Comparison of ENCODE assay signal across 29 mouse cellular contexts in the genomic region with DNA sequence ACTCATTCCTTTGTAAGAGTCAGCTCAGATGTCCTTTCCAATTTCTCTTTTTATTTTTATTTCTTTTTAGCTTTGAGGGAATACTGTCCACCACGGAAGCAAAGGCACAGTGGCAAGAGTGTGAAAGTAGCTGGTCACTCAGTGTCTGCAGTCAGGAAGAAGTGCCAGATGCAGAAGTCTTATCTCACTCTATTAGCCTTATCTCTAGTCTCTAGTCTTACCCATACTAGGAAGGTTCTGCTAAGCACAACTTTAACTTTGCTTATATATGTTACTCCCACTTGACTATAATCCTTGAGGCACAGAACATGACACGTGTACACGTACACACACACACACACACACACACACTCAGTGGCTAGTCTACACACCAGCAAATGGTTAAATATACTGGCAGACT. TPM values are rescaled to one million over a fixed set of nuclear protein-coding genes. Genes with fewer than 3 reads are reported as not detected.
DNase-seq lines count a peak whose midpoint lies in the region; ATAC-seq and TF ChIP-seq lines count a peak whose summit lies in the region.
"Had no signal": no experiment of that assay in that cellular context is flagged by ENCODE, and none has a peak within 500 bp of the region (broad histone marks: within the 10 kb centered on the region; RNA-seq: fewer than 3 reads in every experiment).

No protein-coding gene starts in this region.

- intact Hi-C loops in heart, postnatal 10 days (cut with DNase I): no loop called here

- no peak overlapping the region for H3K4me3 ChIP-seq in heart, postnatal 0 days (ENCODE audit: low read depth, low read length)
- H3K4me3 ChIP-seq in MEL (ENCODE audit: control insufficient read depth in 1 of 2, insufficient read depth in 1 of 2, low read depth in 2 of 2, low read length in 2 of 2): no peak overlapping the region
- no peak overlapping the region for H3K4me3 ChIP-seq in liver, embryonic 12.5 days
- H3K4me3 ChIP-seq in macrophage (ENCODE audit: inconsistent target): no peak overlapping the region
- no peak overlapping the region for H3K4me3 ChIP-seq in hindbrain, postnatal 0 days (ENCODE audit: low read length)
- H3K4me3 ChIP-seq: forebrain, embryonic 15.5 days; kidney, embryonic 15.5 days; limb, embryonic 13.5 days; midbrain, embryonic 12.5 days had no signal

- no peak for TF ChIP-seq RAD21 in MEL (IDR thresholded peaks at IDR 0.05; ENCODE audit: low read depth, low read length)

- peaks cover 15% of the 10 kb centered on the region for H3K36me3 ChIP-seq in heart, postnatal 0 days (replicated peaks; ENCODE audit: control insufficient read depth, insufficient read depth, low read length)
- H3K36me3 ChIP-seq in MEL (ENCODE audit: control insufficient read depth in 1 of 2, insufficient read depth in 2 of 2, low read length in 2 of 2) (peaks cover 7 to 44% of the 10 kb centered on the region in 2 experiments), macrophage (ENCODE audit: inconsistent target) (peaks cover 13% of the 10 kb centered on the region)
- peaks cover 51% of the 10 kb centered on the region for H3K36me3 ChIP-seq in liver, embryonic 12.5 days
- peaks cover 11% of the 10 kb centered on the region for H3K36me3 ChIP-seq in hindbrain, postnatal 0 days (ENCODE audit: insufficient read depth, low read length)

- no peak for TF ChIP-seq CTCF in heart, postnatal 0 days (IDR thresholded peaks at IDR 0.05; ENCODE audit: low read depth)
- no peak for TF ChIP-seq CTCF in MEL (IDR thresholded peaks at IDR 0.05 in 2 of 3, conservative IDR thresholded peaks at IDR 0.05 in 1 of 3; ENCODE audit: control insufficient read depth in 1 of 3, insufficient read depth in 1 of 3, low read depth in 2 of 3, low read length in 3 of 3, poor library complexity in 1 of 3, severe bottlenecking in 1 of 3)
- no peak for TF ChIP-seq CTCF in hindbrain, postnatal 0 days (IDR thresholded peaks at IDR 0.05; ENCODE audit: low read depth)

- no peak for DNase-seq in heart, postnatal 0 days (ENCODE audit: low spot score)
- DNase-seq in heart, postnatal 10 days: no peak
- peak; percentile 44 for DNase-seq in MEL (ENCODE audit: low read depth, low spot score)
- no peak for DNase-seq in hindbrain, postnatal 0 days (ENCODE audit: low spot score)
- no peak for DNase-seq in frontal cortex, postnatal 10 days (ENCODE audit: low spot score in 2 of 2)
- DNase-seq in adrenal gland, postnatal 10 days: no peak
- DNase-seq: adrenal gland, postnatal 25 days; cerebellum, adult 8-10 months; cerebellum, postnatal 36 days; gastrocnemius, postnatal 14 days; heart, adult 18-20 months; kidney, adult 11 months; kidney, postnatal 36 days; layer of hippocampus, postnatal 36 days; lung, embryonic 14.5 days; lung, postnatal 36 days had no signal

- no peak for TF ChIP-seq EP300 in heart, postnatal 0 days (IDR thresholded peaks at IDR 0.05; ENCODE audit: low read depth)
- TF ChIP-seq EP300 in MEL (IDR thresholded peaks at IDR 0.05; ENCODE audit: low read depth in 1 of 2, low read length in 2 of 2): peak in 1 of 2 experiments; percentile 80; a peak in 2 of 4 replicates

- no peaks in the 10 kb centered on the region for H3K9me3 ChIP-seq in heart, postnatal 0 days (replicated peaks; ENCODE audit: control insufficient read depth, low read length)
- no peaks in the 10 kb centered on the region for H3K9me3 ChIP-seq in MEL (replicated peaks; ENCODE audit: insufficient read depth, low read length)
- no peaks in the 10 kb centered on the region for H3K9me3 ChIP-seq in liver, embryonic 12.5 days (replicated peaks)
- no peaks in the 10 kb centered on the region for H3K9me3 ChIP-seq in hindbrain, postnatal 0 days (ENCODE audit: low read length)
- H3K9me3 ChIP-seq: forebrain, embryonic 15.5 days; kidney, embryonic 15.5 days; limb, embryonic 13.5 days; midbrain, embryonic 12.5 days had no signal

- TF ChIP-seq POLR2A in MEL (IDR thresholded peaks at IDR 0.05; ENCODE audit: control insufficient read depth in 1 of 2, insufficient read depth in 1 of 2, low read depth in 1 of 2, low read length in 2 of 2, poor library complexity in 1 of 2): no peak

- no peaks in the 10 kb centered on the region for H3K27me3 ChIP-seq in heart, postnatal 0 days (ENCODE audit: control insufficient read depth, insufficient read depth, low read length)
- H3K27me3 ChIP-seq in MEL (ENCODE audit: control insufficient read depth in 1 of 2, insufficient read depth in 2 of 2, low read length in 2 of 2): no peaks in the 10 kb centered on the region
- H3K27me3 ChIP-seq in liver, embryonic 12.5 days (replicated peaks): no peaks in the 10 kb centered on the region
- no peaks in the 10 kb centered on the region for H3K27me3 ChIP-seq in hindbrain, postnatal 0 days (ENCODE audit: insufficient read depth, low read length)
- H3K27me3 ChIP-seq: forebrain, embryonic 15.5 days; kidney, embryonic 15.5 days; limb, embryonic 13.5 days; midbrain, embryonic 12.5 days had no signal

- 0 out of 2 replicates have a peak overlapping the region, but pooled peaks have one; percentile 15 for H3K27ac ChIP-seq in heart, postnatal 0 days (ENCODE audit: low read depth)
- H3K27ac ChIP-seq in MEL (ENCODE audit: control insufficient read depth, low read depth, low read length): 0 out of 2 replicates have a peak overlapping the region, but pooled peaks have one; percentile 7
- peak overlapping the region; percentile 36; the same call in 1 of the 2 replicates for H3K27ac ChIP-seq in liver, embryonic 12.5 days
- peak overlapping the region; percentile 73 for H3K27ac ChIP-seq in macrophage
- H3K27ac ChIP-seq in hindbrain, postnatal 0 days: no peak overlapping the region
- H3K27ac ChIP-seq: forebrain, embryonic 15.5 days; kidney, embryonic 15.5 days; limb, embryonic 13.5 days; midbrain, embryonic 12.5 days; stomach, postnatal 0 days had no signal

- peak overlapping the region; percentile 25; the same call in 1 of the 2 replicates for H3K9ac ChIP-seq in heart, postnatal 0 days (replicated peaks; ENCODE audit: low read depth, low read length)
- peak overlapping the region; percentile 34; the same call in 1 of the 2 replicates for H3K9ac ChIP-seq in MEL (ENCODE audit: control insufficient read depth, low read depth, low read length, poor library complexity, severe bottlenecking)
- H3K9ac ChIP-seq in liver, embryonic 12.5 days: no peak overlapping the region
- H3K9ac ChIP-seq in hindbrain, postnatal 0 days (replicated peaks; ENCODE audit: low read length): no peak overlapping the region
- H3K9ac ChIP-seq: forebrain, embryonic 15.5 days; kidney, embryonic 15.5 days; limb, embryonic 13.5 days; lung, embryonic 14.5 days; midbrain, embryonic 12.5 days had no signal

- H3K79me2 ChIP-seq in MEL (ENCODE audit: control insufficient read depth, insufficient read depth, low read length, poor library complexity): peaks cover 48% of the 10 kb centered on the region
- H3K79me2 ChIP-seq in macrophage (ENCODE audit: inconsistent target): peaks cover 89% of the 10 kb centered on the region

- 24% methylated on average over 3 of the region's 3 CpGs for WGBS in heart, postnatal 0 days
- 21% methylated on average over 3 of the region's 3 CpGs for WGBS in liver, embryonic 12.5 days (ENCODE audit: insufficient replicate concordance)
- WGBS in macrophage (ENCODE audit: missing documents): 66% methylated on average over 3 of the region's 3 CpGs
- WGBS in hindbrain, postnatal 0 days: 77% methylated on average over 3 of the region's 3 CpGs

- ATAC-seq in heart, postnatal 0 days (ENCODE audit: insufficient read depth, low read depth): no peak
- ATAC-seq in liver, embryonic 12.5 days: peak; percentile 73
- ATAC-seq in hindbrain, postnatal 0 days: no peak
- ATAC-seq: forebrain, embryonic 15.5 days; hindbrain, embryonic 16.5 days had no signal

- H3K4me2 ChIP-seq in heart, postnatal 0 days (ENCODE audit: low read depth, low read length): no peak overlapping the region
- peak overlapping the region; percentile 46 for H3K4me2 ChIP-seq in liver, embryonic 12.5 days
- no peak overlapping the region for H3K4me2 ChIP-seq in hindbrain, postnatal 0 days (ENCODE audit: low read depth, low read length)
- H3K4me2 ChIP-seq: forebrain, embryonic 15.5 days; kidney, embryonic 15.5 days; limb, embryonic 13.5 days; lung, embryonic 14.5 days; midbrain, embryonic 12.5 days had no signal

- peaks cover 23% of the 10 kb centered on the region for H3K4me1 ChIP-seq in heart, postnatal 0 days (ENCODE audit: control insufficient read depth, insufficient read depth)
- peaks cover 16 to 22% of the 10 kb centered on the region in 2 experiments for H3K4me1 ChIP-seq in MEL (ENCODE audit: control insufficient read depth in 1 of 2, insufficient read depth in 2 of 2, low read length in 2 of 2)
- H3K4me1 ChIP-seq in liver, embryonic 12.5 days: peaks cover 55% of the 10 kb centered on the region
- peaks cover 11% of the 10 kb centered on the region; the same call in 1 of the 2 replicates for H3K4me1 ChIP-seq in hindbrain, postnatal 0 days (ENCODE audit: insufficient read depth, low read length)

RNA-seq across cellular contexts. Expression of gene Polr2a, which starts 6.8 kb away (rescaled TPM):
- total RNA-seq in heart, postnatal 0 days (2014; rRNA removed; ENCODE audit: low replicate concordance): 13.4 and 15.6 TPM in 2 replicates
- 6.2 and 6.6 TPM in 2 replicates for polyA plus RNA-seq in heart, postnatal 0 days (2015; fragmentation: Nextera tagmentation; extraction: Ambion mirVana)
- total RNA-seq in heart, postnatal 10 days (2021): 10 to 100 TPM; 44.5 to 47.5 TPM
- 16.6 and 22.2 TPM in 2 replicates for total RNA-seq in MEL (2012; rRNA removed)
- polyA plus RNA-seq in MEL (2012; ENCODE audit: insufficient read depth in 1 of 2, insufficient read length in 2 of 2, low read depth in 1 of 2, low replicate concordance in 2 of 2, missing spikeins in 1 of 2): 100 to 1,000 TPM in 1 of 2 experiments, 10 to 100 TPM in 1; 73.9 to 193 TPM
- polyA plus RNA-seq in liver, embryonic 12.5 days (2016; fragmentation: Nextera tagmentation; extraction: Ambion mirVana): 17.4 and 20.2 TPM in 2 replicates
- total RNA-seq in macrophage (2018; cell fraction: chromatin; rRNA removed): 100 to 1,000 TPM in 17 of 26 experiments, 10 to 100 TPM in 9; 44.9 to 203 (median 109) TPM
- 100 to 1,000 TPM in 13 of 26 experiments, 10 to 100 TPM in 13; 62.8 to 142 (median 98.7) TPM for total RNA-seq in macrophage (2018; cell fraction: cytosol; rRNA removed)
- total RNA-seq in macrophage (2018; cell fraction: nucleus; rRNA removed): 100 to 1,000 TPM in 20 of 26 experiments, 10 to 100 TPM in 6; 55.8 to 150 (median 113) TPM
- 63.4 to 133 TPM (median 79.6 TPM) in 3 replicates for polyA plus RNA-seq in macrophage (2018)
- 18.3 and 18.8 TPM in 2 replicates for total RNA-seq in hindbrain, postnatal 0 days (2014; rRNA removed)
- polyA plus RNA-seq in hindbrain, postnatal 0 days (2015; fragmentation: Nextera tagmentation; extraction: Ambion mirVana): 9.1 and 10.5 TPM in 2 replicates
- 10 to 100 TPM; 53.9 to 67.5 TPM for total RNA-seq in adrenal gland, postnatal 10 days (2021)

RNA-seq across cellular contexts. Expression of gene Slc35g3, which starts 10.1 kb away (rescaled TPM):
- not detected in 2 replicates for total RNA-seq in heart, postnatal 0 days (2014; rRNA removed; ENCODE audit: low replicate concordance)
- 0.18 TPM in 1 of 2 replicates, not detected in the other for polyA plus RNA-seq in heart, postnatal 0 days (2015; fragmentation: Nextera tagmentation; extraction: Ambion mirVana)
- total RNA-seq in heart, postnatal 10 days (2021): under 1 TPM; 0.17 to 0.40 TPM
- 0.08 TPM in 1 of 2 replicates, not detected in the other for total RNA-seq in MEL (2012; rRNA removed)
- under 1 TPM in 1 of 2 experiments, not detected in 1; 0.22 TPM for polyA plus RNA-seq in MEL (2012; ENCODE audit: insufficient read depth in 1 of 2, insufficient read length in 2 of 2, low read depth in 1 of 2, low replicate concordance in 2 of 2, missing spikeins in 1 of 2)
- not detected in 2 replicates for polyA plus RNA-seq in liver, embryonic 12.5 days (2016; fragmentation: Nextera tagmentation; extraction: Ambion mirVana)
- total RNA-seq in macrophage (2018; cell fraction: chromatin; rRNA removed): not detected
- total RNA-seq in macrophage (2018; cell fraction: cytosol; rRNA removed): not detected
- total RNA-seq in macrophage (2018; cell fraction: nucleus; rRNA removed): not detected
- not detected in 3 replicates for polyA plus RNA-seq in macrophage (2018)
- total RNA-seq in hindbrain, postnatal 0 days (2014; rRNA removed): 0.72 TPM in 1 of 2 replicates, not detected in the other
- 0.11 and 0.15 TPM in 2 replicates for polyA plus RNA-seq in hindbrain, postnatal 0 days (2015; fragmentation: Nextera tagmentation; extraction: Ambion mirVana)
- total RNA-seq in adrenal gland, postnatal 10 days (2021): not detected
- total RNA-seq: adrenal gland, postnatal 25 days; gastrocnemius, postnatal 14 days; heart, adult 18-20 months; hematopoietic stem cell, adult 5-6 weeks; layer of hippocampus, adult 8-10 months; layer of hippocampus, postnatal 36 days; left cerebral cortex, postnatal 25 days had no signal
- polyA plus RNA-seq: embryonic facial prominence, embryonic 14.5 days; limb, embryonic 13.5 days; neural tube, embryonic 11.5 days; stomach, postnatal 0 days had no signal

RNA-seq across cellular contexts. Expression of gene Zbtb4, which starts 14.1 kb away (rescaled TPM):
- 21.2 and 28.7 TPM in 2 replicates for total RNA-seq in heart, postnatal 0 days (2014; rRNA removed; ENCODE audit: low replicate concordance)
- 2.6 and 2.9 TPM in 2 replicates for polyA plus RNA-seq in heart, postnatal 0 days (2015; fragmentation: Nextera tagmentation; extraction: Ambion mirVana)
- 10 to 100 TPM; 42.2 to 43.9 TPM for total RNA-seq in heart, postnatal 10 days (2021)
- 1.4 and 2.4 TPM in 2 replicates for total RNA-seq in MEL (2012; rRNA removed)
- polyA plus RNA-seq in MEL (2012; ENCODE audit: insufficient read depth in 1 of 2, insufficient read length in 2 of 2, low read depth in 1 of 2, low replicate concordance in 2 of 2, missing spikeins in 1 of 2) (1 to 10 TPM in 1 of 2 experiments, not detected in 1; 2.7 TPM), macrophage (2018) (11.6 to 17.8 TPM (median 12.0 TPM) in 3 replicates)
- polyA plus RNA-seq in liver, embryonic 12.5 days (2016; fragmentation: Nextera tagmentation; extraction: Ambion mirVana): 0.43 and 0.70 TPM in 2 replicates
- total RNA-seq in macrophage (2018; cell fraction: chromatin; rRNA removed): 10 to 100 TPM in 21 of 26 experiments, 1 to 10 TPM in 5; 6.7 to 40.7 (median 21.4) TPM
- total RNA-seq in macrophage (2018; cell fraction: cytosol; rRNA removed): 10 to 100 TPM in 25 of 26 experiments, 1 to 10 TPM in 1; 8.5 to 18.3 (median 13.5) TPM
- 10 to 100 TPM in 22 of 26 experiments, 1 to 10 TPM in 4; 6.5 to 34.8 (median 18.1) TPM for total RNA-seq in macrophage (2018; cell fraction: nucleus; rRNA removed)
- 39.2 and 39.9 TPM in 2 replicates for total RNA-seq in hindbrain, postnatal 0 days (2014; rRNA removed)
- polyA plus RNA-seq in hindbrain, postnatal 0 days (2015; fragmentation: Nextera tagmentation; extraction: Ambion mirVana): 4.6 and 4.9 TPM in 2 replicates
- total RNA-seq in adrenal gland, postnatal 10 days (2021): 10 to 100 TPM; 35.5 to 41.2 TPM

RNA-seq across cellular contexts. Expression of gene Chrnb1, which starts 44.1 kb away (rescaled TPM):
- total RNA-seq in heart, postnatal 0 days (2014; rRNA removed; ENCODE audit: low replicate concordance): 2.5 and 11.2 TPM in 2 replicates
- 2.7 and 3.1 TPM in 2 replicates for polyA plus RNA-seq in heart, postnatal 0 days (2015; fragmentation: Nextera tagmentation; extraction: Ambion mirVana)
- total RNA-seq in heart, postnatal 10 days (2021): 1 to 10 TPM; 5.8 to 7.1 TPM
- 0.31 and 0.33 TPM in 2 replicates for total RNA-seq in MEL (2012; rRNA removed)
- polyA plus RNA-seq in MEL (2012; ENCODE audit: insufficient read depth in 1 of 2, insufficient read length in 2 of 2, low read depth in 1 of 2, low replicate concordance in 2 of 2, missing spikeins in 1 of 2): 1 to 10 TPM in 1 of 2 experiments, not detected in 1; 1.6 TPM
- polyA plus RNA-seq in liver, embryonic 12.5 days (2016; fragmentation: Nextera tagmentation; extraction: Ambion mirVana): 0.63 and 0.64 TPM in 2 replicates
- under 1 TPM in 6 of 26 experiments, not detected in 20; 0.41 to 0.78 (median 0.60) TPM for total RNA-seq in macrophage (2018; cell fraction: chromatin; rRNA removed)
- under 1 TPM in 14 of 26 experiments, not detected in 12; 0.06 to 0.18 (median 0.09) TPM for total RNA-seq in macrophage (2018; cell fraction: cytosol; rRNA removed)
- under 1 TPM in 9 of 26 experiments, not detected in 17; 0.22 to 0.94 (median 0.28) TPM for total RNA-seq in macrophage (2018; cell fraction: nucleus; rRNA removed)
- not detected in 3 replicates for polyA plus RNA-seq in macrophage (2018)
- 1.5 TPM in 1 of 2 replicates, not detected in the other for total RNA-seq in hindbrain, postnatal 0 days (2014; rRNA removed)
- 0.85 and 1.5 TPM in 2 replicates for polyA plus RNA-seq in hindbrain, postnatal 0 days (2015; fragmentation: Nextera tagmentation; extraction: Ambion mirVana)
- 1 to 10 TPM; 2.3 to 7.9 TPM for total RNA-seq in adrenal gland, postnatal 10 days (2021)

RNA-seq across cellular contexts. Expression of gene Fgf11, which starts 50.0 kb away (rescaled TPM):
- 5.3 and 5.7 TPM in 2 replicates for total RNA-seq in heart, postnatal 0 days (2014; rRNA removed; ENCODE audit: low replicate concordance)
- polyA plus RNA-seq in heart, postnatal 0 days (2015; fragmentation: Nextera tagmentation; extraction: Ambion mirVana): 0.75 and 1.0 TPM in 2 replicates
- total RNA-seq in heart, postnatal 10 days (2021): 1 to 10 TPM; 1.9 to 3.5 TPM
- 4.8 and 5.1 TPM in 2 replicates for total RNA-seq in MEL (2012; rRNA removed)
- polyA plus RNA-seq in MEL (2012; ENCODE audit: insufficient read depth in 1 of 2, insufficient read length in 2 of 2, low read depth in 1 of 2, low replicate concordance in 2 of 2, missing spikeins in 1 of 2): 10 to 100 TPM in 1 of 2 experiments, not detected in 1; 26.8 TPM
- polyA plus RNA-seq in liver, embryonic 12.5 days (2016; fragmentation: Nextera tagmentation; extraction: Ambion mirVana): 0.45 and 0.48 TPM in 2 replicates
- total RNA-seq in macrophage (2018; cell fraction: chromatin; rRNA removed): 1 to 10 TPM in 12 of 26 experiments, under 1 TPM in 8, not detected in 6; 0.22 to 2.7 (median 1.1) TPM
- total RNA-seq in macrophage (2018; cell fraction: cytosol; rRNA removed): 1 to 10 TPM in 10 of 26 experiments, under 1 TPM in 16; 0.30 to 1.5 (median 0.81) TPM
- 1 to 10 TPM in 11 of 26 experiments, under 1 TPM in 14, not detected in 1; 0.24 to 7.0 (median 0.85) TPM for total RNA-seq in macrophage (2018; cell fraction: nucleus; rRNA removed)
- 0.69 to 2.7 TPM (median 2.3 TPM) in 3 replicates for polyA plus RNA-seq in macrophage (2018)
- total RNA-seq in hindbrain, postnatal 0 days (2014; rRNA removed): 19.1 and 19.2 TPM in 2 replicates
- polyA plus RNA-seq in hindbrain, postnatal 0 days (2015; fragmentation: Nextera tagmentation; extraction: Ambion mirVana): 3.8 and 4.4 TPM in 2 replicates
- 1 to 10 TPM; 2.4 to 3.8 TPM for total RNA-seq in adrenal gland, postnatal 10 days (2021)

Comparison
In these comparisons a context has a peak if more than half of its experiments do, and no peak if none do; other contexts are left out.
1. H3K9ac ChIP-seq: peak in heart, postnatal 0 days (single experiment) and MEL (single experiment); none in liver, embryonic 12.5 days (single experiment) and hindbrain, postnatal 0 days (single experiment).